Mouse (Mus musculus): ENCODE results near the gene Rgcc. TPM values are rescaled to one million over a fixed set of nuclear protein-coding genes. Genes with fewer than 3 reads are reported as not detected.

Gene Rgcc
- polyA plus RNA-seq, 1 experiment from 2014 or later, result 28.6 TPM

- WGBS, result 88% methylated on average over 4 of the region's 4 CpGs
- no peak for ATAC-seq (ENCODE audit: insufficient number of reproducible peaks, insufficient read depth, low FRiP score, low TSS enrichment, low read depth)
- H3K36me3 ChIP-seq, result no peaks in the 10 kb centered on the region; the same call in 1 of the 2 replicates
- no peaks in the 10 kb centered on the region; the same call in 1 of the 2 replicates for H3K27me3 ChIP-seq
- no peaks in the 10 kb centered on the region for H3K9me3 ChIP-seq
- no peak overlapping the region for H3K4me3 ChIP-seq (replicated peaks)
- no peak overlapping the region for H3K9ac ChIP-seq (replicated peaks)
- H3K27ac ChIP-seq, result no peak overlapping the region
- no peak overlapping the region for H3K4me2 ChIP-seq
- H3K4me1 ChIP-seq (replicated peaks), result peaks cover 56% of the 10 kb centered on the region
Observed at GRCm38 (mm10) chr14:79291629-79292028, 9.8 kb downstream of the Rgcc start.

- Histone ChIP-seq H3K9me3 (no peaks in the 10 kb centered on the region), H3K27me3 (no peaks in the 10 kb centered on the region; the same call in 1 of the 2 replicates), H3K4me1 (replicated peaks) (peaks cover 51% of the 10 kb centered on the region), H3K4me2 (peak overlapping the region; percentile 18; the same call in 1 of the 2 replicates), H3K4me3 (replicated peaks) (no peak overlapping the region), H3K27ac (no peak overlapping the region; the same call in 1 of the 2 replicates), H3K9ac (replicated peaks) (no peak overlapping the region), H3K36me3 (no peaks in the 10 kb centered on the region; the same call in 1 of the 2 replicates)
- no peak for ATAC-seq (ENCODE audit: insufficient number of reproducible peaks, insufficient read depth, low FRiP score, low TSS enrichment, low read depth)
- WGBS, result 40% methylated on average over 15 of the region's 15 CpGs
Observed at GRCm38 (mm10) chr14:79290683-79291425, 10.6 kb downstream of the Rgcc start.

- no peak for ATAC-seq (ENCODE audit: insufficient number of reproducible peaks, insufficient read depth, low FRiP score, low TSS enrichment, low read depth)
- H3K9ac ChIP-seq (replicated peaks), result no peak overlapping the region
- no peaks in the 10 kb centered on the region; the same call in 1 of the 2 replicates for H3K27me3 ChIP-seq
- no peak overlapping the region for H3K4me3 ChIP-seq (replicated peaks)
- peak overlapping the region; percentile 4; the same call in 1 of the 2 replicates for H3K4me2 ChIP-seq
- H3K4me1 ChIP-seq (replicated peaks), result peaks cover 46% of the 10 kb centered on the region
- H3K9me3 ChIP-seq, result no peaks in the 10 kb centered on the region
- no peak overlapping the region for H3K27ac ChIP-seq
- 9% methylated on average over 9 of the region's 9 CpGs for WGBS
- H3K36me3 ChIP-seq, result no peaks in the 10 kb centered on the region; the same call in 1 of the 2 replicates
Observed at GRCm38 (mm10) chr14:79289909-79290308, 11.5 kb downstream of the Rgcc start.

- ATAC-seq (ENCODE audit: insufficient number of reproducible peaks, insufficient read depth, low FRiP score, low TSS enrichment, low read depth), result no peak
- 65% methylated on average over 3 of the region's 3 CpGs for WGBS
- Histone ChIP-seq H3K4me1 (replicated peaks) (peaks cover 40% of the 10 kb centered on the region), H3K27me3 (no peaks in the 10 kb centered on the region; the same call in 1 of the 2 replicates), H3K36me3 (no peaks in the 10 kb centered on the region; the same call in 1 of the 2 replicates), H3K27ac (no peak overlapping the region), H3K4me3 (replicated peaks) (no peak overlapping the region), H3K9ac (replicated peaks) (no peak overlapping the region), H3K4me2 (no peak overlapping the region), H3K9me3 (no peaks in the 10 kb centered on the region)
Observed at GRCm38 (mm10) chr14:79288280-79288679, 13.2 kb downstream of the Rgcc start.

- ATAC-seq (ENCODE audit: insufficient number of reproducible peaks, insufficient read depth, low FRiP score, low TSS enrichment, low read depth), result no peak
- Histone ChIP-seq H3K4me3 (replicated peaks) (no peak overlapping the region), H3K9me3 (no peaks in the 10 kb centered on the region), H3K27me3 (no peaks in the 10 kb centered on the region; the same call in 1 of the 2 replicates), H3K4me1 (replicated peaks) (peaks cover 31% of the 10 kb centered on the region), H3K27ac (no peak overlapping the region), H3K36me3 (no peaks in the 10 kb centered on the region; the same call in 1 of the 2 replicates), H3K9ac (replicated peaks) (no peak overlapping the region), H3K4me2 (no peak overlapping the region)
- WGBS, result 89% methylated on average over 7 of the region's 7 CpGs
Observed at GRCm38 (mm10) chr14:79287251-79287863, 14.1 kb downstream of the Rgcc start.

GRCm38 (mm10) chr14:79285549-79285948 is 15.9 kb downstream of the Rgcc start:
- WGBS, result 91% methylated on average over 5 of the region's 5 CpGs
- Histone ChIP-seq H3K27ac (no peak overlapping the region), H3K27me3 (no peaks in the 10 kb centered on the region; the same call in 1 of the 2 replicates), H3K4me3 (replicated peaks) (no peak overlapping the region), H3K36me3 (no peaks in the 10 kb centered on the region; the same call in 1 of the 2 replicates), H3K4me2 (no peak overlapping the region), H3K9ac (replicated peaks) (no peak overlapping the region), H3K9me3 (no peaks in the 10 kb centered on the region), H3K4me1 (replicated peaks) (peaks cover 16% of the 10 kb centered on the region)
- ATAC-seq (ENCODE audit: insufficient number of reproducible peaks, insufficient read depth, low FRiP score, low TSS enrichment, low read depth), result no peak

- Histone ChIP-seq H3K27me3 (no peaks in the 10 kb centered on the region; the same call in 1 of the 2 replicates), H3K27ac (no peak overlapping the region), H3K4me1 (replicated peaks) (peaks cover 7% of the 10 kb centered on the region), H3K4me3 (replicated peaks) (no peak overlapping the region), H3K9me3 (no peaks in the 10 kb centered on the region), H3K9ac (replicated peaks) (no peak overlapping the region), H3K4me2 (no peak overlapping the region), H3K36me3 (no peaks in the 10 kb centered on the region; the same call in 1 of the 2 replicates)
- 82% methylated on average over 4 of the region's 4 CpGs for WGBS
- no peak for ATAC-seq (ENCODE audit: insufficient number of reproducible peaks, insufficient read depth, low FRiP score, low TSS enrichment, low read depth)
Observed at GRCm38 (mm10) chr14:79284616-79285015, 16.8 kb downstream of the Rgcc start.

- no peak for ATAC-seq (ENCODE audit: insufficient number of reproducible peaks, insufficient read depth, low FRiP score, low TSS enrichment, low read depth)
- no peak overlapping the region for H3K27ac ChIP-seq
- H3K27me3 ChIP-seq, result no peaks in the 10 kb centered on the region; the same call in 1 of the 2 replicates
- no peak overlapping the region for H3K9ac ChIP-seq (replicated peaks)
- H3K4me1 ChIP-seq (replicated peaks), result peaks cover 2% of the 10 kb centered on the region
- no peaks in the 10 kb centered on the region for H3K9me3 ChIP-seq
- H3K36me3 ChIP-seq, result no peaks in the 10 kb centered on the region; the same call in 1 of the 2 replicates
- WGBS, result 90% methylated on average over 7 of the region's 7 CpGs
- no peak overlapping the region for H3K4me2 ChIP-seq
- H3K4me3 ChIP-seq (replicated peaks), result no peak overlapping the region
Observed at GRCm38 (mm10) chr14:79283952-79284351, 17.5 kb downstream of the Rgcc start.

GRCm38 (mm10) chr14:79281894-79282553 is 19.4 kb downstream of the Rgcc start:
- ATAC-seq (ENCODE audit: insufficient number of reproducible peaks, insufficient read depth, low FRiP score, low TSS enrichment, low read depth), result no peak
- Histone ChIP-seq H3K4me3 (replicated peaks) (no peak overlapping the region), H3K36me3 (no peaks in the 10 kb centered on the region), H3K4me2 (no peak overlapping the region), H3K9me3 (no peaks in the 10 kb centered on the region), H3K27ac (no peak overlapping the region), H3K9ac (replicated peaks) (no peak overlapping the region), H3K27me3 (no peaks in the 10 kb centered on the region), H3K4me1 (replicated peaks) (no peaks in the 10 kb centered on the region)
- 85% methylated on average over 9 of the region's 9 CpGs for WGBS

- 93% methylated on average over 9 of the region's 9 CpGs for WGBS
- Histone ChIP-seq H3K27ac (no peak overlapping the region), H3K4me1 (replicated peaks) (peaks cover 7% of the 10 kb centered on the region; the same call in 1 of the 2 replicates), H3K9ac (replicated peaks) (no peak overlapping the region), H3K36me3 (no peaks in the 10 kb centered on the region), H3K4me3 (replicated peaks) (no peak overlapping the region), H3K9me3 (no peaks in the 10 kb centered on the region), H3K27me3 (no peaks in the 10 kb centered on the region), H3K4me2 (no peak overlapping the region)
- ATAC-seq (ENCODE audit: insufficient number of reproducible peaks, insufficient read depth, low FRiP score, low TSS enrichment, low read depth), result no peak
Observed at GRCm38 (mm10) chr14:79280456-79280855, 21.0 kb downstream of the Rgcc start.

GRCm38 (mm10) chr14:79279494-79279893 is 22.0 kb downstream of the Rgcc start:
- 85% methylated on average over 1 of the region's 1 CpGs for WGBS
- no peak overlapping the region for H3K27ac ChIP-seq
- H3K4me3 ChIP-seq (replicated peaks), result no peak overlapping the region
- H3K4me1 ChIP-seq (replicated peaks), result peaks cover 8% of the 10 kb centered on the region; the same call in 1 of the 2 replicates
- no peaks in the 10 kb centered on the region for H3K9me3 ChIP-seq
- no peaks in the 10 kb centered on the region for H3K36me3 ChIP-seq
- no peaks in the 10 kb centered on the region for H3K27me3 ChIP-seq
- H3K9ac ChIP-seq (replicated peaks), result no peak overlapping the region
- no peak overlapping the region for H3K4me2 ChIP-seq
- ATAC-seq (ENCODE audit: insufficient number of reproducible peaks, insufficient read depth, low FRiP score, low TSS enrichment, low read depth), result no peak
